Comparison of ENCODE assay signal across 8 mouse cellular contexts in genomic region chr1:152904469-152904868, GRCm38 (mm10). TPM values are rescaled to one million over a fixed set of nuclear protein-coding genes. Genes with fewer than 3 reads are reported as not detected.
DNase-seq lines count a peak whose midpoint lies in the region; ATAC-seq and TF ChIP-seq lines count a peak whose summit lies in the region.

No protein-coding gene starts in this region.

- H3K27me3 ChIP-seq in heart, embryonic 14.5 days (ENCODE audit: control insufficient read depth, insufficient read depth, low read length), result no peaks in the 10 kb centered on the region
- H3K27me3 ChIP-seq in liver, embryonic 11.5 days (replicated peaks; ENCODE audit: control insufficient read depth, insufficient read depth, low read length), result no peaks in the 10 kb centered on the region
- H3K27me3 ChIP-seq in myocyte (ENCODE audit: control insufficient read depth, insufficient read depth, insufficient read length), result no peaks in the 10 kb centered on the region

- peak; percentile 80 for TF ChIP-seq POLR2A in myocyte (IDR thresholded peaks at IDR 0.05; ENCODE audit: insufficient read length, low read depth)

- H3K4me3 ChIP-seq in heart, embryonic 14.5 days (ENCODE audit: control insufficient read depth in 1 of 2, insufficient read depth in 1 of 2, low read depth in 1 of 2, low read length in 2 of 2), result peak overlapping the region; percentile 49 to 96
- H3K4me3 ChIP-seq in liver, embryonic 11.5 days (ENCODE audit: low read depth, low read length), result peak overlapping the region; percentile 96
- H3K4me3 ChIP-seq in myocyte, result peak overlapping the region; percentile 46

- peak overlapping the region; percentile 97 for H3K9ac ChIP-seq in heart, embryonic 14.5 days (ENCODE audit: low read length)
- peak overlapping the region; percentile 43 for H3K9ac ChIP-seq in liver, embryonic 11.5 days (ENCODE audit: low read depth, low read length)

- no peaks in the 10 kb centered on the region for H3K9me3 ChIP-seq in heart, embryonic 14.5 days (ENCODE audit: control insufficient read depth, low read length)
- no peaks in the 10 kb centered on the region for H3K9me3 ChIP-seq in liver, embryonic 11.5 days (ENCODE audit: control insufficient read depth, low read length)

- H3K27ac ChIP-seq in heart, embryonic 14.5 days (replicated peaks in 1 of 2; ENCODE audit: control insufficient read depth in 1 of 2, insufficient read depth in 1 of 2, low read depth in 2 of 2, low read length in 2 of 2), result peak overlapping the region; percentile 54 to 64; a peak in 3 of 4 replicates
- no peak overlapping the region for H3K27ac ChIP-seq in liver, embryonic 11.5 days (ENCODE audit: low read depth, low read length)

- ATAC-seq in CD4-positive, CD25-positive, alpha-beta regulatory T cell, adult 4 months, result peak; percentile 68
- no peak for ATAC-seq in heart, embryonic 14.5 days (ENCODE audit: insufficient number of reproducible peaks, insufficient read depth, low FRiP score, low read depth)
- ATAC-seq in liver, embryonic 11.5 days (replicated peaks; ENCODE audit: low FRiP score), result peak; percentile 61

- H3K36me3 ChIP-seq in heart, embryonic 14.5 days (ENCODE audit: control insufficient read depth, insufficient read depth, low read length), result 0 out of 2 replicates have a peak, but pooled peaks cover 3% of the 10 kb centered on the region
- H3K36me3 ChIP-seq in liver, embryonic 11.5 days (ENCODE audit: control insufficient read depth, insufficient read depth, low read length), result 0 out of 2 replicates have a peak, but pooled peaks cover 1% of the 10 kb centered on the region
- H3K36me3 ChIP-seq in myocyte (ENCODE audit: control insufficient read depth, insufficient read depth), result no peaks in the 10 kb centered on the region

- H3K4me1 ChIP-seq in heart, embryonic 14.5 days (ENCODE audit: control insufficient read depth in 2 of 2, insufficient read depth in 2 of 2, low read length in 2 of 2), result peaks cover 0 to 14% of the 10 kb centered on the region in 2 experiments
- peaks cover 13% of the 10 kb centered on the region for H3K4me1 ChIP-seq in liver, embryonic 11.5 days (replicated peaks; ENCODE audit: control insufficient read depth, insufficient read depth, low read length)

- peak overlapping the region; percentile 98 for H3K4me2 ChIP-seq in heart, embryonic 14.5 days (ENCODE audit: low read length)
- H3K4me2 ChIP-seq in liver, embryonic 11.5 days, result peak overlapping the region; percentile 99
- peak overlapping the region; percentile 99 for H3K4me2 ChIP-seq in myocyte (ENCODE audit: low read depth)

- peaks cover 26% of the 10 kb centered on the region for H3K79me2 ChIP-seq in myocyte (ENCODE audit: control insufficient read depth, insufficient read depth)

- WGBS in heart, embryonic 14.5 days, result under 1% methylated on average over 14 of the region's 14 CpGs
- 2% methylated on average over 14 of the region's 14 CpGs for WGBS in liver, embryonic 11.5 days

- peak; percentile 53 for DNase-seq in c-Kit-negative CD71-positive TER-119-positive erythroid progenitor cells, embryonic 14.5 days (ENCODE audit: low read depth, low spot score)
- DNase-seq in fibroblast of lung, adult 2 months (ENCODE audit: low read depth), result peak; percentile 64
- peak; percentile 87 for DNase-seq in kidney, postnatal 10 days
- DNase-seq in liver, embryonic 11.5 days (ENCODE audit: low spot score), result peak; percentile 76
- DNase-seq in spleen, postnatal 4 days (ENCODE audit: low spot score in 2 of 2), result peak; percentile 78 to 85

- no peak overlapping the region for H3ac ChIP-seq in myocyte (ENCODE audit: control insufficient read depth, insufficient read length)

TF ChIP-seq in myocyte, 11 proteins besides CTCF, POLR2A, EP300 and RAD21:
- TF ChIP-seq TCF3 (IDR thresholded peaks at IDR 0.05; ENCODE audit: insufficient read length, low read depth), result no peak
- no peak for TF ChIP-seq REST (IDR thresholded peaks at IDR 0.05; ENCODE audit: insufficient read depth, insufficient read length)
- TF ChIP-seq CEBPB (IDR thresholded peaks at IDR 0.05; ENCODE audit: insufficient read depth, poor library complexity, severe bottlenecking), result peak; percentile 30; the same call in 1 of the 2 replicates
- no peak for TF ChIP-seq MYOD1 (IDR thresholded peaks at IDR 0.05; ENCODE audit: control insufficient read depth in 1 of 3, insufficient read length in 2 of 3, low read depth in 2 of 3)
- peak; percentile 78 for TF ChIP-seq POLR2AphosphoS2 (IDR thresholded peaks at IDR 0.05; ENCODE audit: insufficient read length, low read depth)
TF ChIP-seq in myocyte: peak in this region for 2.

RNA-seq across cellular contexts. Expression of gene Smg7, which starts 2.0 kb away (rescaled TPM):
- 10 to 100 TPM; 36.1 to 43.5 TPM for polyA plus RNA-seq in CD4-positive, CD25-positive, alpha-beta regulatory T cell, adult 4 months (2017; shearing (Covaris generic))
- polyA plus RNA-seq in heart, embryonic 14.5 days (2014; fragmentation: Nextera tagmentation; extraction: Ambion mirVana), result 28.2 and 29.1 TPM in 2 replicates
- 28.5 and 29.5 TPM in 2 replicates for polyA plus RNA-seq in liver, embryonic 11.5 days (2014; fragmentation: Nextera tagmentation; extraction: Ambion mirVana)
- 13.6 TPM for polyA plus RNA-seq in myocyte (2012; fragmentation: generic; extraction: Trizol)

RNA-seq across cellular contexts. Expression of gene Nmnat2, which starts 50.3 kb away (rescaled TPM):
- polyA plus RNA-seq in CD4-positive, CD25-positive, alpha-beta regulatory T cell, adult 4 months (2017; shearing (Covaris generic)), result under 1 TPM; 0.78 to 0.80 TPM
- 1.0 and 1.1 TPM in 2 replicates for polyA plus RNA-seq in heart, embryonic 14.5 days (2014; fragmentation: Nextera tagmentation; extraction: Ambion mirVana)
- polyA plus RNA-seq in liver, embryonic 11.5 days (2014; fragmentation: Nextera tagmentation; extraction: Ambion mirVana), result 0.10 and 0.27 TPM in 2 replicates
- 2.1 TPM for polyA plus RNA-seq in myocyte (2012; fragmentation: generic; extraction: Trizol)

Comparison
In these comparisons a context has a peak if more than half of its experiments do, and no peak if none do; other contexts are left out.
1. H3K4me3 ChIP-seq: peak in every context shown above with its lines; median percentile 96 in liver, embryonic 11.5 days; 72 in heart, embryonic 14.5 days; 46 in myocyte.